Mouse (Mus musculus) heart, embryonic 14.5 days (tissue): ENCODE data around the gene Cir1. TPM values are rescaled to one million over a fixed set of nuclear protein-coding genes. Genes with fewer than 3 reads are reported as not detected.
A peak's percentile ranks its signal among the peaks of the same experiment; 100 is the strongest.

ENCODE experiments used
- ATAC-seq: fragments of 200-750 bp; cut with Nextera tagmentation; 2 replicates; pipeline ENCODE4 v1.8.0; 2017; ENCODE audit warnings: low read depth, moderate TSS enrichment; ENCODE audit not compliant: insufficient number of reproducible peaks, insufficient read depth, low FRiP score
- H3K27ac ChIP-seq, 2 experiments: fragments of 200-500 bp in 1 of 2; fragments of 300-500 bp in 1 of 2; sonication (generic) in 1 of 2; replicated peaks in 1 of 2; 2 replicates each; pipeline ENCODE4 v1.5.1; 2012 to 2014; ENCODE audit warnings: low read depth in 2 of 2, low read length in 2 of 2, control low read depth in 1 of 2, mild to moderate bottlenecking in 1 of 2, mixed read lengths in 1 of 2; ENCODE audit not compliant: control insufficient read depth in 1 of 2, insufficient read depth in 1 of 2
- H3K27me3 ChIP-seq: fragments of 300-500 bp; sonication (generic); 2 replicates; pipeline ENCODE4 v1.6.1; 2014; ENCODE audit warnings: mild to moderate bottlenecking, low read length, control low read depth; ENCODE audit not compliant: control insufficient read depth, insufficient read depth
- H3K36me3 ChIP-seq: fragments of 300-500 bp; sonication (generic); 2 replicates; pipeline ENCODE4 v1.6.1; 2014; ENCODE audit warnings: mild to moderate bottlenecking, control low read depth, low read length, mixed read lengths; ENCODE audit not compliant: control insufficient read depth, insufficient read depth
- H3K4me1 ChIP-seq, 2 experiments: fragments of 200-500 bp in 1 of 2; fragments of 300-500 bp in 1 of 2; sonication (generic) in 1 of 2; 2 replicates each; pipeline ENCODE4 v1.6.1; 2012 to 2014; ENCODE audit warnings: low read length in 2 of 2, control low read depth in 1 of 2, mixed read lengths in 1 of 2; ENCODE audit not compliant: control insufficient read depth in 2 of 2, insufficient read depth in 2 of 2
- H3K4me2 ChIP-seq: fragments of 300-500 bp; sonication (generic); 2 replicates; pipeline ENCODE4 v1.6.1; 2014; ENCODE audit warnings: mild to moderate bottlenecking, low read length
- H3K4me3 ChIP-seq, 2 experiments: fragments of 200-500 bp in 1 of 2; fragments of 300-500 bp in 1 of 2; sonication (generic) in 1 of 2; 2 replicates each; pipeline ENCODE4 v1.5.1; 2012 to 2014; ENCODE audit warnings: low read length in 2 of 2, mild to moderate bottlenecking in 2 of 2, control low read depth in 1 of 2, low read depth in 1 of 2, moderate library complexity in 1 of 2; ENCODE audit not compliant: control insufficient read depth in 1 of 2, insufficient read depth in 1 of 2
- H3K9ac ChIP-seq: fragments of 300-500 bp; sonication (generic); 2 replicates; pipeline ENCODE4 v1.6.1; 2014; ENCODE audit warnings: mild to moderate bottlenecking, low read length
- H3K9me3 ChIP-seq: fragments of 300-500 bp; sonication (generic); 2 replicates; pipeline ENCODE4 v1.6.1; 2016; ENCODE audit warnings: low read length, control low read depth; ENCODE audit not compliant: control insufficient read depth
- WGBS: fragments of 180-500 bp; shearing (Covaris S2); extraction: QIAGEN DNeasy Blood & Tissue Kit; methylation state at CpG from one replicate; pipeline ENCODE4 v1.1.7; 2014; 5-methylcytosine and 5-hydroxymethylcytosine counted together
- polyA plus RNA-seq: library from polyadenylated mRNA; unstranded; fragments of >200 nt; fragmentation: Nextera tagmentation; extraction: Ambion mirVana; gene quantifications from 2 replicates; pipeline ENCODE4 v1.2.1, GENCODE M21; 2014

The Cir1 gene
- polyA plus RNA-seq, 1 experiment from 2014 or later = 19.0 TPM

- Histone ChIP-seq H3K9ac (no peak overlapping the region), H3K4me3 (no peak overlapping the region), H3K27me3 (no peaks in the 10 kb centered on the region), H3K4me1 (no peaks in the 10 kb centered on the region), H3K4me2 (no peak overlapping the region), H3K9me3 (no peaks in the 10 kb centered on the region), H3K36me3 (peaks cover 16% of the 10 kb centered on the region), H3K27ac (no peak overlapping the region)
- WGBS = 55% methylated on average over 12 of the region's 12 CpGs
- ATAC-seq = no peak
Measured at GRCm38 (mm10) chr2:73322991-73323390, 10.5 kb upstream of the Cir1 start.

DNA sequence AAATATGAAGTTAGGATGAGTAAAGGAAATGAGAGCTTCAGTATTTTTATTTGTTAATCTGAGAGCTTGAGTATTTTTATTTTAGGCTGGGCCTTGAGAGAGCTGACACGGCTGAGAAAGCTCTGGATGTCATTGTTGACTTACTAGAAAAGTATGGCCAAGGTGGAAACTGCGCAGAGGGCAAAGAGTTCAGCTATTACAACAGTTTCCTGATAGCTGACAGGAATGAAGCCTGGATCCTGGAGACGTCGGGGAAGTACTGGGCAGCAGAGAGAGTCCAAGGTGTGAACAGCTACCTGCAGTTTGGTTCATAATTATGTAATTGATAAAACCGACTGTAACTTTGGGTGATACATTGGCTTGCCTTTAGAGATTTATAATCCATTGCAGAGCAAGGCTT is 6.7 kb upstream of the Cir1 start:
- H3K4me3 ChIP-seq = no peak overlapping the region
- WGBS = 76% methylated on average over 5 of the region's 5 CpGs
- H3K27ac ChIP-seq = no peak overlapping the region

GRCm38 (mm10) chr2:73317426-73317825 is 4.9 kb upstream of the Cir1 start:
- no peak overlapping the region for H3K27ac ChIP-seq
- H3K27me3 ChIP-seq = no peaks in the 10 kb centered on the region
- peaks cover 22% of the 10 kb centered on the region for H3K36me3 ChIP-seq
- WGBS = 93% methylated on average over 9 of the region's 9 CpGs
- no peaks in the 10 kb centered on the region for H3K9me3 ChIP-seq
- H3K4me1 ChIP-seq = peaks cover 0 to 5% of the 10 kb centered on the region in 2 experiments; a peak in 1 of 4 replicates
- no peak for ATAC-seq
- H3K4me3 ChIP-seq = no peak overlapping the region
- H3K9ac ChIP-seq = no peak overlapping the region
- H3K4me2 ChIP-seq = no peak overlapping the region

More for the DNA sequence above, 6.7 kb upstream of the Cir1 start:
- no peaks in the 10 kb centered on the region for H3K27me3 ChIP-seq
- H3K4me1 ChIP-seq = no peaks in the 10 kb centered on the region
- ATAC-seq = no peak
- H3K9ac ChIP-seq = no peak overlapping the region
- H3K4me2 ChIP-seq = no peak overlapping the region
- H3K9me3 ChIP-seq = no peaks in the 10 kb centered on the region
- peaks cover 22% of the 10 kb centered on the region for H3K36me3 ChIP-seq

DNA sequence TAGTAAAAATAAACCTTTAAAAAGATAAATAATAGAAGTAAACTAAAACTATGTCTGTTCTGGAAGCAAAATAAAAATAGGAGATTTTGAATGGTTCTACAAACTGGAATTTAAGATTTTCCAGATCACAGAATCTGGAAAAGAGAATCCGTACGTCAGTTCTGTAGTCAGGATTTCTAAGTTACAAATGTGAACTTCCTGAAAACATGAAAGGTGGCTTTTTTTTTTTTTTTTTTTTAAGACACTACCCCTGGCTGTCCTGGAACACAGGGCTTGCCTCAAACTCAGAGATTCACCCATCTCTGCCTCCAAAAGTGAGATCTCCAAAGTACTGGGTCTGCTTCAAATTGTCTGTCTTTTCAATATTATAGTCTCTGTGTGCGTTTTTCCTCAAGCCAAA is 1.8 kb upstream of the Cir1 start:
- H3K9ac ChIP-seq = no peak overlapping the region
- no peak for ATAC-seq
- peaks cover 27% of the 10 kb centered on the region for H3K36me3 ChIP-seq
- no peak overlapping the region for H3K4me3 ChIP-seq
- H3K4me2 ChIP-seq = no peak overlapping the region
- H3K9me3 ChIP-seq = no peaks in the 10 kb centered on the region
- WGBS = 89% methylated on average over 3 of the region's 3 CpGs
- no peaks in the 10 kb centered on the region for H3K27me3 ChIP-seq
- H3K4me1 ChIP-seq = peaks cover 0 to 13% of the 10 kb centered on the region in 2 experiments; a peak in 3 of 4 replicates
- no peak overlapping the region for H3K27ac ChIP-seq

DNA sequence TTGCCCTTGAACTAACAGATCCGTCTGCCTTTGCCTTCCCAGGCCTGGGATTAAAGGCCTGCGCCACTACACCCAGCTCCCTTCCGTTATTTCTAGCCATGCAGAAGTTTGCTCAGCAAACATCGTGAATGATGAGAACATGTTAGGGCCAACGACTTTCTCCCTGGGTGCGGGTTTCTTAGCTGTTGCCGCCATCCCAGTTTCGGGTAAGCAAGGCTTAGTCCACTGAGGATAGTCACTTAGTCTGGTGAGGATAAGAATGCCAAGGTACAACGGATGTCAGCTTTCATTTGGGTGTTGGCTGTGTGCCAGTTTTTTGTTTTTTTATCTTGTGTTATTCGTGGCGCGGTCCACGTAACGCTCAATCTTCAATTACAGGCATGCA is 608 bp upstream of the Cir1 start:
- peak overlapping the region; percentile 84 for H3K9ac ChIP-seq
- peak overlapping the region; percentile 77 for H3K4me2 ChIP-seq
- 0 out of 2 replicates have a peak, but pooled peaks have one; percentile 10 for ATAC-seq
- H3K4me1 ChIP-seq = peaks cover 0 to 13% of the 10 kb centered on the region in 2 experiments; a peak in 3 of 4 replicates
- H3K27me3 ChIP-seq = no peaks in the 10 kb centered on the region
- H3K9me3 ChIP-seq = no peaks in the 10 kb centered on the region
- 24% methylated on average over 14 of the region's 14 CpGs for WGBS
- peaks cover 30% of the 10 kb centered on the region for H3K36me3 ChIP-seq
- peak overlapping the region; percentile 50 to 78 for H3K4me3 ChIP-seq
- peak overlapping the region; percentile 79 to 90 for H3K27ac ChIP-seq

DNA sequence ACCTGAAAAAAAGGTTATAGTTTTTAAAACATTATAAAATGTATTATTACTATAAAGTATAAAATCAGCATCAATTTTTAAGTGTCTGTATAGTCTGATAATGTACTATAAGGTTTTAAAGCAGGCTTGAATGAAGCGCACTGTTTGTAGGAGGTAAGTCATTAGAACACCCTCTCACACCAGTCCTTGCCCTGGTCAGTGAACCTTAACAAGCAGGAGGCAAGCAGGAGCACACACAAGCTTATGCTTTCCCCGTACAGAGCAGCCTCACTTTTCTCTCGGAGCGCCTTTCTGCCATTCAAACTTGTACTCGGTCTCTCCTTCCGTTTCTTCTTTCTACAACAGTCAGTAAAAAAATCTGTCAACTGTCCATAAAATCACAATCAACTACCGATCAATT is 6.5 kb downstream of the Cir1 start:
- no peak overlapping the region for H3K4me2 ChIP-seq
- H3K4me1 ChIP-seq = no peaks in the 10 kb centered on the region
- no peak overlapping the region for H3K4me3 ChIP-seq
- no peak for ATAC-seq
- peaks cover 89% of the 10 kb centered on the region for H3K36me3 ChIP-seq
- H3K27ac ChIP-seq = no peak overlapping the region
- 94% methylated on average over 7 of the region's 7 CpGs for WGBS
- no peaks in the 10 kb centered on the region for H3K27me3 ChIP-seq
- H3K9me3 ChIP-seq = no peaks in the 10 kb centered on the region
- no peak overlapping the region for H3K9ac ChIP-seq

- H3K4me2 ChIP-seq = no peak overlapping the region
- ATAC-seq = no peak
- no peak overlapping the region for H3K9ac ChIP-seq
- no peaks in the 10 kb centered on the region for H3K27me3 ChIP-seq
- peaks cover 88% of the 10 kb centered on the region for H3K36me3 ChIP-seq
- no peaks in the 10 kb centered on the region for H3K9me3 ChIP-seq
- no peak overlapping the region for H3K27ac ChIP-seq
- no peak overlapping the region for H3K4me3 ChIP-seq
- 90% methylated on average over 5 of the region's 5 CpGs for WGBS
- no peaks in the 10 kb centered on the region for H3K4me1 ChIP-seq
Measured at GRCm38 (mm10) chr2:73304506-73304905, 8.0 kb downstream of the Cir1 start.

DNA sequence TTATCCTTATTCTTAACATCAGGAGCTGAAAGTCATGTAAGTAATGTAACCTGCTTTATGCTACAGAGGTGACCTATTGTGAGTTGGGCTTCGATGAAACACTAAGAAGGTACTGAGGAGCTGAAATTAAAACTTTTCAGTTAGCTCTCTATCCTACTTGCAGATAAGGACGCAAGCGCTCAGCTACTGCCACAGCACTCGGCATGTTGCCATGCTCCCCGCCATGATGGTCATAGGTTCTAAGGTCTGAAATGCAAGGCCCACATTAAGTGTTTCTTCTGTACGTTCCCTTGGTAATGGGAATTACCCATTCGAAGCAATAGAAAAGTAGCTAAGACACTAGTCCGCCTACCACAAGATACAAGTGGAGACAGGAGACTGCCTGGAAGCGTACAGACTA is 9.8 kb downstream of the Cir1 start:
- H3K9ac ChIP-seq = no peak overlapping the region
- no peaks in the 10 kb centered on the region for H3K9me3 ChIP-seq
- no peaks in the 10 kb centered on the region for H3K27me3 ChIP-seq
- no peak overlapping the region for H3K27ac ChIP-seq
- H3K4me3 ChIP-seq = no peak overlapping the region
- no peak for ATAC-seq
- H3K4me1 ChIP-seq = no peaks in the 10 kb centered on the region
- H3K4me2 ChIP-seq = no peak overlapping the region
- H3K36me3 ChIP-seq = peaks cover 84% of the 10 kb centered on the region
- 92% methylated on average over 9 of the region's 9 CpGs for WGBS
